Mouse (Mus musculus) stomach, postnatal 0 days (tissue): ENCODE results near the gene Timeless.

Source experiments
- CTCF ChIP-seq: IDR thresholded peaks from 2 replicates; pipeline ENCODE4 v1.5.1; 2016; ENCODE audit warnings: antibody characterized with exemption, low read depth, mild to moderate bottlenecking, moderate library complexity
- EP300 ChIP-seq: optimal IDR thresholded peaks from 2 replicates; pipeline ENCODE3; 2016; ENCODE audit warnings: antibody characterized with exemption

GRCm38 (mm10) chr10:128247020-128247732 is 15.3 kb downstream of the Timeless start:
- no peak for TF ChIP-seq CTCF
- TF ChIP-seq EP300, result no peak
